Comparison of ENCODE assay signal across 20 mouse cellular contexts in genomic region chr9:98433021-98433420, GRCm38 (mm10). TPM values are rescaled to one million over a fixed set of nuclear protein-coding genes. Genes with fewer than 3 reads are reported as not detected.
A peak's percentile ranks its signal among the peaks of the same experiment; 100 is the strongest.
DNase-seq lines count a peak whose midpoint lies in the region; ATAC-seq and TF ChIP-seq lines count a peak whose summit lies in the region.
"Had no signal": no experiment of that assay in that cellular context is flagged by ENCODE, and none has a peak within 500 bp of the region (broad histone marks: within the 10 kb centered on the region; RNA-seq: fewer than 3 reads in every experiment).

No protein-coding gene starts in this region.

- TF ChIP-seq CTCF in stomach, postnatal 0 days (IDR thresholded peaks at IDR 0.05; ENCODE audit: low read depth): no peak

- H3K27ac ChIP-seq in heart, embryonic 10.5 days: peak overlapping the region; percentile 29; the same call in 1 of the 2 replicates
- peak overlapping the region; percentile 60 for H3K27ac ChIP-seq in neural tube, embryonic 11.5 days (ENCODE audit: low read depth, low read length)
- no peak overlapping the region for H3K27ac ChIP-seq in intestine, embryonic 14.5 days (ENCODE audit: low read depth)
- peak overlapping the region; percentile 65 for H3K27ac ChIP-seq in stomach, postnatal 0 days (replicated peaks)
- H3K27ac ChIP-seq: layer of hippocampus, adult 2 months; limb, embryonic 13.5 days; macrophage; midbrain, embryonic 12.5 days had no signal

- peaks cover 3% of the 10 kb centered on the region; the same call in 1 of the 2 replicates for H3K27me3 ChIP-seq in heart, embryonic 10.5 days (ENCODE audit: insufficient read depth, poor library complexity, severe bottlenecking)
- H3K27me3 ChIP-seq in neural tube, embryonic 11.5 days (ENCODE audit: control insufficient read depth, insufficient read depth, low read length): no peaks in the 10 kb centered on the region
- H3K27me3 ChIP-seq in intestine, embryonic 14.5 days (replicated peaks; ENCODE audit: control insufficient read depth, insufficient read depth, low read length): no peaks in the 10 kb centered on the region
- no peaks in the 10 kb centered on the region for H3K27me3 ChIP-seq in stomach, postnatal 0 days (ENCODE audit: control insufficient read depth, insufficient read depth, low read length)
- H3K27me3 ChIP-seq: limb, embryonic 13.5 days had no signal

- no peaks in the 10 kb centered on the region for H3K9me3 ChIP-seq in heart, embryonic 10.5 days
- no peaks in the 10 kb centered on the region; the same call in 1 of the 2 replicates for H3K9me3 ChIP-seq in neural tube, embryonic 11.5 days (ENCODE audit: control insufficient read depth, low read length)
- no peaks in the 10 kb centered on the region for H3K9me3 ChIP-seq in intestine, embryonic 14.5 days (ENCODE audit: control insufficient read depth, low read length)
- H3K9me3 ChIP-seq in stomach, postnatal 0 days (ENCODE audit: control insufficient read depth, low read length): no peaks in the 10 kb centered on the region
- H3K9me3 ChIP-seq: limb, embryonic 13.5 days; midbrain, embryonic 12.5 days had no signal

- 0 out of 2 replicates have a peak, but pooled peaks cover 5% of the 10 kb centered on the region for H3K36me3 ChIP-seq in heart, embryonic 10.5 days
- peaks cover 2% of the 10 kb centered on the region; the same call in 1 of the 2 replicates for H3K36me3 ChIP-seq in neural tube, embryonic 11.5 days (ENCODE audit: control insufficient read depth, insufficient read depth, low read length)
- peaks cover 19% of the 10 kb centered on the region; the same call in 1 of the 2 replicates for H3K36me3 ChIP-seq in intestine, embryonic 14.5 days (ENCODE audit: control insufficient read depth, insufficient read depth, low read length)
- no peaks in the 10 kb centered on the region for H3K36me3 ChIP-seq in stomach, postnatal 0 days (ENCODE audit: control insufficient read depth, insufficient read depth, low read length)
- H3K36me3 ChIP-seq: midbrain, embryonic 12.5 days had no signal

- no peak overlapping the region; the same call in 1 of the 2 replicates for H3K9ac ChIP-seq in neural tube, embryonic 11.5 days (ENCODE audit: low read length)
- no peak overlapping the region for H3K9ac ChIP-seq in intestine, embryonic 14.5 days (ENCODE audit: low read length)
- H3K9ac ChIP-seq in stomach, postnatal 0 days (ENCODE audit: low read length): no peak overlapping the region
- H3K9ac ChIP-seq: limb, embryonic 13.5 days; midbrain, embryonic 12.5 days had no signal

- H3K4me2 ChIP-seq in neural tube, embryonic 11.5 days (ENCODE audit: low read depth): no peak overlapping the region
- no peak overlapping the region for H3K4me2 ChIP-seq in intestine, embryonic 14.5 days (ENCODE audit: low read length)
- no peak overlapping the region for H3K4me2 ChIP-seq in stomach, postnatal 0 days (replicated peaks; ENCODE audit: low read depth)
- H3K4me2 ChIP-seq: heart, embryonic 11.5 days; limb, embryonic 13.5 days; midbrain, embryonic 12.5 days had no signal

- peak; percentile 37 for TF ChIP-seq EP300 in stomach, postnatal 0 days (optimal IDR thresholded peaks at IDR 0.05)

- intact Hi-C loops in heart, postnatal 14 days (cut with DNase I): no loop called here

- 58% methylated on average over 2 of the region's 2 CpGs for WGBS in heart, embryonic 10.5 days
- WGBS in neural tube, embryonic 11.5 days: 22% methylated on average over 2 of the region's 2 CpGs
- 37% methylated on average over 2 of the region's 2 CpGs for WGBS in intestine, embryonic 14.5 days
- 37% methylated on average over 2 of the region's 2 CpGs for WGBS in stomach, postnatal 0 days

- no peak for ATAC-seq in neural tube, embryonic 11.5 days (ENCODE audit: insufficient read depth, low FRiP score, low TSS enrichment)
- peak; percentile 32 for ATAC-seq in intestine, embryonic 14.5 days (replicated peaks; ENCODE audit: low FRiP score, low TSS enrichment, low read depth)
- ATAC-seq in stomach, postnatal 0 days (ENCODE audit: low FRiP score, low TSS enrichment): peak; percentile 79

- no peak for DNase-seq in heart, embryonic 10.5 days (ENCODE audit: low spot score)
- no peak for DNase-seq in heart, postnatal 14 days
- DNase-seq in neural tube, embryonic 11.5 days (ENCODE audit: low spot score): peak; percentile 12
- DNase-seq in neural tube, embryonic 10.5 days (ENCODE audit: extremely low spot score, low spot score): no peak
- DNase-seq in intestine, embryonic 14.5 days (ENCODE audit: low spot score): peak; percentile 60
- peak; percentile 54 for DNase-seq in stomach, postnatal 0 days (ENCODE audit: low spot score)
- DNase-seq in cerebellum, adult 9-11 months: no peak
- DNase-seq in spleen, adult 18-20 months: no peak
- DNase-seq: adrenal gland, postnatal 36 days; cerebellum, postnatal 36 days; gastrocnemius, postnatal 10 days; kidney, adult 9 months; lung, adult 2 months; right cerebral cortex, postnatal 25 days; thymus, postnatal 14 days had no signal

- H3K4me1 ChIP-seq in heart, embryonic 10.5 days: peaks cover 24% of the 10 kb centered on the region
- H3K4me1 ChIP-seq in neural tube, embryonic 11.5 days (ENCODE audit: control insufficient read depth, insufficient read depth, low read length): peaks cover 52% of the 10 kb centered on the region
- peaks cover 28% of the 10 kb centered on the region for H3K4me1 ChIP-seq in intestine, embryonic 14.5 days (replicated peaks; ENCODE audit: control insufficient read depth, insufficient read depth, low read length)
- H3K4me1 ChIP-seq in stomach, postnatal 0 days (replicated peaks; ENCODE audit: control insufficient read depth, insufficient read depth): peaks cover 11% of the 10 kb centered on the region

- no peak overlapping the region for H3K4me3 ChIP-seq in heart, embryonic 10.5 days
- no peak overlapping the region for H3K4me3 ChIP-seq in neural tube, embryonic 11.5 days (ENCODE audit: low read depth, low read length)
- H3K4me3 ChIP-seq in intestine, embryonic 14.5 days (ENCODE audit: low read depth, low read length): no peak overlapping the region
- H3K4me3 ChIP-seq in stomach, postnatal 0 days (ENCODE audit: low read depth, low read length): no peak overlapping the region
- H3K4me3 ChIP-seq: layer of hippocampus, adult 2 months; limb, embryonic 13.5 days; midbrain, embryonic 12.5 days had no signal

RNA-seq across cellular contexts. Expression of gene Rbp1, which starts 10.3 kb away (rescaled TPM):
- 25.6 and 46.6 TPM in 2 replicates for polyA plus RNA-seq in heart, embryonic 10.5 days (2016; fragmentation: Nextera tagmentation; extraction: Ambion mirVana)
- 1 to 10 TPM; 7.6 to 8.2 TPM for total RNA-seq in heart, postnatal 14 days (2021)
- polyA plus RNA-seq in neural tube, embryonic 11.5 days (2014; fragmentation: Nextera tagmentation; extraction: Ambion mirVana): 188 and 194 TPM in 2 replicates
- polyA plus RNA-seq in intestine, embryonic 14.5 days (2014; fragmentation: Nextera tagmentation; extraction: Ambion mirVana): 105 and 109 TPM in 2 replicates
- 44.6 and 45.7 TPM in 2 replicates for polyA plus RNA-seq in stomach, postnatal 0 days (2015; fragmentation: Nextera tagmentation; extraction: Ambion mirVana)

RNA-seq across cellular contexts. Expression of gene Rbp2, which starts 52.9 kb away (rescaled TPM):
- polyA plus RNA-seq in heart, embryonic 10.5 days (2016; fragmentation: Nextera tagmentation; extraction: Ambion mirVana): 0.60 and 1.9 TPM in 2 replicates
- total RNA-seq in heart, postnatal 14 days (2021): not detected
- 2.3 and 2.5 TPM in 2 replicates for polyA plus RNA-seq in neural tube, embryonic 11.5 days (2014; fragmentation: Nextera tagmentation; extraction: Ambion mirVana)
- polyA plus RNA-seq in intestine, embryonic 14.5 days (2014; fragmentation: Nextera tagmentation; extraction: Ambion mirVana): 4.3 and 8.4 TPM in 2 replicates
- polyA plus RNA-seq in stomach, postnatal 0 days (2015; fragmentation: Nextera tagmentation; extraction: Ambion mirVana): 197 and 200 TPM in 2 replicates
- total RNA-seq: adrenal gland, postnatal 36 days; gastrocnemius, postnatal 10 days; layer of hippocampus, adult 2 months had no signal
- polyA plus RNA-seq: limb, embryonic 13.5 days; macrophage had no signal

Comparison
In these comparisons a context has a peak if more than half of its experiments do, and no peak if none do; other contexts are left out.
1. DNase-seq: peak in neural tube, embryonic 11.5 days (single experiment), intestine, embryonic 14.5 days (single experiment) and stomach, postnatal 0 days (single experiment); none in heart, embryonic 10.5 days (single experiment), heart, postnatal 14 days (0 of 2), neural tube, embryonic 10.5 days (single experiment), cerebellum, adult 9-11 months (single experiment) and spleen, adult 18-20 months (0 of 2).
2. RNA of gene Rbp2, which starts 52.9 kb away (polyA plus RNA-seq): 197 to 200 TPM in stomach, postnatal 0 days; 4.3 to 8.4 TPM in intestine, embryonic 14.5 days, 2.3 to 2.5 TPM in neural tube, embryonic 11.5 days and 0.60 to 1.9 TPM in heart, embryonic 10.5 days; every median in the first group is over 10 times any median in the second.